Mouse (Mus musculus): ENCODE data around the gene Ahctf1. TPM values are rescaled to one million over a fixed set of nuclear protein-coding genes. Genes with fewer than 3 reads are reported as not detected.

The Ahctf1 gene
- polyA plus RNA-seq, 1 experiment = 11.9 TPM

DNA sequence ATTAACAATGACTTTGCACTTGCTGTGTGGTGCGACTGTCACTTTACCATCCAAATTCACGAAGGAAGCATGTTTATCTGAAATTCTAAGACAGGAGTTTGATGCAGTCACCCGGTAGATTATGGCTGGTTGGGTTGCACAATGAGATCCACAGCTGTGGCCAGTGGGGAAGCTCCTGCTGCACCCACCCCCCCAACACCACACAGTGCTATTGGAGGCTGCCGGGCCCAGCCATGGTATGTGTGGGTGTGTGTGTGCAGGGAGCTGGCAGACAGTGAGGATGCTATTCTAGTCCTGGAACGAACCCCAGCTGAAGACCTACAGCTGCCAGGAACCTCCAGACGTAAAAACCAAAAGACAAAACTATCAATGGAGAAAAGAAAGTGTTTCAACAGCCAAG is 94.1 kb downstream of the Ahctf1 start:
- H3K79me3 ChIP-seq (ENCODE audit: low read depth) = no peaks in the 10 kb centered on the region
- H3K36me3 ChIP-seq (ENCODE audit: control insufficient read depth, insufficient read depth) = no peaks in the 10 kb centered on the region
- TF ChIP-seq USF1 (IDR thresholded peaks at IDR 0.05; ENCODE audit: low read depth) = no peak
- no peak for TF ChIP-seq FOSL1 (IDR thresholded peaks at IDR 0.05; ENCODE audit: insufficient read depth, low read length, poor library complexity, severe bottlenecking)
- peaks cover 3% of the 10 kb centered on the region for H3K27me3 ChIP-seq (ENCODE audit: control insufficient read depth, insufficient read depth, insufficient read length)
- H3K4me3 ChIP-seq (ENCODE audit: insufficient read depth, poor library complexity, severe bottlenecking) = no peak overlapping the region
- no peaks in the 10 kb centered on the region for H3K79me2 ChIP-seq (ENCODE audit: control insufficient read depth, insufficient read depth)
- no peak overlapping the region for H3ac ChIP-seq (ENCODE audit: control insufficient read depth, insufficient read length, low read depth)

- H3K36me3 ChIP-seq (ENCODE audit: control insufficient read depth, insufficient read depth) = no peaks in the 10 kb centered on the region
- H3K79me3 ChIP-seq (ENCODE audit: low read depth) = no peaks in the 10 kb centered on the region
- TF ChIP-seq MYOD1 (IDR thresholded peaks at IDR 0.05; ENCODE audit: control insufficient read depth, insufficient read length, low read depth) (no peak), USF1 (IDR thresholded peaks at IDR 0.05; ENCODE audit: low read depth) (no peak), CTCF (IDR thresholded peaks at IDR 0.05; ENCODE audit: control insufficient read depth, insufficient read depth, insufficient read length) (no peak), MAX (IDR thresholded peaks at IDR 0.05) (no peak), MYOG (IDR thresholded peaks at IDR 0.05; ENCODE audit: control insufficient read depth, extremely low read depth, insufficient read length) (no peak), FOSL1 (IDR thresholded peaks at IDR 0.05; ENCODE audit: insufficient read depth, low read length, poor library complexity, severe bottlenecking) (no peak), CEBPB (IDR thresholded peaks at IDR 0.05; ENCODE audit: low read depth) (no peak)
- peaks cover 16% of the 10 kb centered on the region for H3K27me3 ChIP-seq (ENCODE audit: control insufficient read depth, insufficient read depth, insufficient read length)
- H3K79me2 ChIP-seq (ENCODE audit: control insufficient read depth, insufficient read depth) = no peaks in the 10 kb centered on the region
- no peak overlapping the region for H3ac ChIP-seq (ENCODE audit: control insufficient read depth, insufficient read length, low read depth)
- H3K4me3 ChIP-seq (ENCODE audit: insufficient read depth, poor library complexity, severe bottlenecking) = no peak overlapping the region
These were observed 98.3 kb downstream of the Ahctf1 start for GRCm38 (mm10) chr1:179705154-179705553.

- no peak overlapping the region for H3ac ChIP-seq (ENCODE audit: control insufficient read depth, insufficient read length, low read depth)
- H3K79me3 ChIP-seq (ENCODE audit: low read depth) = no peaks in the 10 kb centered on the region
- H3K79me2 ChIP-seq (ENCODE audit: control insufficient read depth, insufficient read depth) = no peaks in the 10 kb centered on the region
- peaks cover 21% of the 10 kb centered on the region for H3K27me3 ChIP-seq (ENCODE audit: control insufficient read depth, insufficient read depth, insufficient read length)
- H3K4me3 ChIP-seq (ENCODE audit: insufficient read depth, poor library complexity, severe bottlenecking) = no peak overlapping the region
- no peak for TF ChIP-seq MAX (IDR thresholded peaks at IDR 0.05)
- TF ChIP-seq MYOD1 (IDR thresholded peaks at IDR 0.05; ENCODE audit: control insufficient read depth, insufficient read length, low read depth) = no peak
- TF ChIP-seq FOSL1 (IDR thresholded peaks at IDR 0.05; ENCODE audit: insufficient read depth, low read length, poor library complexity, severe bottlenecking) = no peak
- no peak for TF ChIP-seq CTCF (IDR thresholded peaks at IDR 0.05; ENCODE audit: control insufficient read depth, insufficient read depth, insufficient read length)
- TF ChIP-seq CEBPB (IDR thresholded peaks at IDR 0.05; ENCODE audit: low read depth) = no peak
- no peak for TF ChIP-seq MYOG (IDR thresholded peaks at IDR 0.05; ENCODE audit: control insufficient read depth, extremely low read depth, insufficient read length)
- no peak for TF ChIP-seq USF1 (IDR thresholded peaks at IDR 0.05; ENCODE audit: low read depth)
- H3K36me3 ChIP-seq (ENCODE audit: control insufficient read depth, insufficient read depth) = no peaks in the 10 kb centered on the region
These were observed 99.3 kb downstream of the Ahctf1 start for GRCm38 (mm10) chr1:179704150-179704549.

Other genes starting within 250 kb of the Ahctf1 start
- 19.1 TPM for gene Sccpdh, start 135.5 kb downstream of the Ahctf1 start, polyA plus RNA-seq (2012; fragmentation: generic; extraction: Trizol)
- not detected for gene Kif28, start 58.4 kb downstream of the Ahctf1 start, polyA plus RNA-seq (2012; fragmentation: generic; extraction: Trizol)
- gene Gm10518, start 304 bp downstream of the Ahctf1 start, polyA plus RNA-seq (2012; fragmentation: generic; extraction: Trizol) = 0.16 TPM
- 10.7 TPM for gene Cdc42bpa, start 156.8 kb upstream of the Ahctf1 start, polyA plus RNA-seq (2012; fragmentation: generic; extraction: Trizol)